Mouse (Mus musculus): ENCODE data around the gene 1700037C18Rik.

Gene 1700037C18Rik

DNA sequence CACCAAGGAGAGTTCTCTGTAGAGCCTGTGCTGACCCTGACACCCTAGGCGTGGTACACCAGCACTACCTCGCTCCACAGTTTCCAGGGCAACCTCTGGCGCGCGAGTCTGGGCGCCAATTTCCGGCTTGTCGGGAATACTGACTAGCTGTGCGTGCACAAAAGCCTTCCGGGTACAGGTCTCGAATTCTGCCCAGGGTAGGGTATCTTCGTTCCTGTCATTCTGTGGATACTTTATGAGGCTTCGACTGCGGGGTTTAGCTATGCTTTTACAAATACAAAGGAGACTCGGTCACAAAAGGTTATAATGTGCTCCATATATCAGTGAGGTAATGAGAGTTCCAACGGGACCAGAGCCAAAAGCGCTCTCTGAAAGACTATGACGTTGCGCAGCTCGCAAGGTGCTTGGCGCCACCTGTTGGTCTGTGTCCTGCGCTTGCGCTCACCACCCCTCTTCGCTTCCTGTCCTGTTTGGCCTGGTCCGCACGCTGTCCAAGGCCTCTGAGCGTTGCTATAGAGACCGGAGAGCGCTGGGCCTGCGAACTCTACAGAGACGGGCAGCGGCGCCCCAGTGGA, at the start of gene 1700037C18Rik, which contains the start of gene Cluap1:
TSS of gene 1700037C18Rik (minus strand) at position 153 of the 575 bp plus-strand sequence.
TSS of gene Cluap1 (plus strand) at position 265 of the 575 bp plus-strand sequence.
- peak; percentile 87 for DNase-seq (ENCODE audit: low spot score)

GRCm38 (mm10) chr16:3956369-3956768, 47.9 kb upstream of the 1700037C18Rik start:
- peak; percentile 9 for DNase-seq (ENCODE audit: low spot score)

DNA sequence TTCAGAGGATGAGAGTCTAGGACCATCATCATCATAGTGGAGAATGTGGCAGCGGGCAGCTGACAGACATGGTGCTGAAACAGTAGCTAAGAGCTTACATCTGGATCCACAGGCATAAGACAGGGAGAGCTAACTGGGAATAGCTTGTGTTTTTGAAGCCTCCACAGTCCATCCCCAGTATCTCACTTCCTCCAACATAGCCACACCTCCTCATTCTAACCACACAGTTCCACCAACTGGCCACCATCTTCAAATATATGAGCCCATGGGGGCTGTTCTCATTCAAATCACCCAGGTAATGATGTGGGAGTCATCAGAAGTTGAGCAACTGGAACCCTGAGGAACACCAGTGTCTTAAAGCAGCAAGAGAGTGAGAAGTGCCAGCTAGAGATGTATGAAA, 42.7 kb upstream of the 1700037C18Rik start:
- no peak for DNase-seq (ENCODE audit: low spot score)

- no peak for DNase-seq (ENCODE audit: low spot score)
Measured at GRCm38 (mm10) chr16:3934701-3935100, 26.2 kb upstream of the 1700037C18Rik start.

DNA sequence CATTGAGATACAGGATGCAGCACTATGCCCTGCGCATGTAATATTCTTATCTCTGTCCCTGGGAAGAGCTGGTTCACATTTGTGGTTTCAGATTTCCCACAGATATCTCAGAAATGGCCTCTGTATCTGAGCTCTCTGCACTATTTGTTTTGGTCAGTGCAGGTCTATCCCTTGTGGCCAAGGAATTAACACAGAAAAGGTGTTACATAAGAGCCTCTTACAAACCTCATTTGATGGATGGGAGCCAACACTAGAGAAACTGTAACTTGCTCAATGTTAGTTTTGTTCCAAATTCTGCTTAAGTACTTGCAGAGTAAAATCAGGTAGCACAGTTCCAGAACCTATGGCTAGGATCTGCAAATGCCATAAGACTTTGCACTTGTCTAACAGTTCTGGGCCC, 25.6 kb upstream of the 1700037C18Rik start:
- no peak for DNase-seq (ENCODE audit: low spot score)

- no peak for DNase-seq (ENCODE audit: low spot score)
Measured at GRCm38 (mm10) chr16:3933536-3933935, 25.0 kb upstream of the 1700037C18Rik start.

DNA sequence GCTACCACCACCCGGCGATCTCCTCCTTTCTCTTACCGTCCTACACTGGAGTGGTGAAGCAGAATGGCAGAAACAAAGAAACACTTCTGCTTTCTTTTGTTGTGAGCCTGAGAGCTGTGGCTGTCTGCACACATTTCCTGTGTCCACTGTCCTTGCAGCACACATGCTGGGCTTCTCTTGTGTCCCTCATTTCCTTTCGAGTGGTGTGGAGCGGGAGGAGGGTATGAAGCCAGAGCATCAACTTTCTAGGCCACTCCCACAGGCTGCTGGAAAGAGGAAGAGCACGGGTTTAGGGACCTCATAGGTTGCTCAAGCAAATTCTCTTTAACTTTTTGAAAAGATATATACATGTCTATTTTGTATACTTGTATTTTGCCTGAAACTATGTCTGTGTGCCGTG, 20.7 kb upstream of the 1700037C18Rik start:
- no peak for DNase-seq (ENCODE audit: low spot score)

DNA sequence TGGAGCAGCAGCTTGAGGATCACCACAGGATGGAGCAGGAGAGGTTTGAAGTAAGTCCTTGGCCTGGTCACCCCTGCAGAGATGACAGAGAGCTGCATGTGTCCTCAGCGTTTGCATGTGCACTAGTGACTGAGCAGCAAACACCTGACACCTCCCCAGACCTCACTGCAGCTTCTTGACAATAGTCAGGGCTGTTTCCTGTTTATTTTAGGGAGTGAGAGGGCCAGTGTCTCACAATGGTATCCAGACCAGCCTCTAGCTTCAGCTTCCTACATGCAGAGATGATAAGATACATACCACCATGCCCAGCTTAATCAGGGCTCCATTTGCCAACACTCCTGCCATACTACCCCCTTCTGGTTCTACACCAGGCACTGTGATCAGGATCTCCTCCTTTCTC, 20.1 kb upstream of the 1700037C18Rik start:
- no peak for DNase-seq (ENCODE audit: low spot score)

DNA sequence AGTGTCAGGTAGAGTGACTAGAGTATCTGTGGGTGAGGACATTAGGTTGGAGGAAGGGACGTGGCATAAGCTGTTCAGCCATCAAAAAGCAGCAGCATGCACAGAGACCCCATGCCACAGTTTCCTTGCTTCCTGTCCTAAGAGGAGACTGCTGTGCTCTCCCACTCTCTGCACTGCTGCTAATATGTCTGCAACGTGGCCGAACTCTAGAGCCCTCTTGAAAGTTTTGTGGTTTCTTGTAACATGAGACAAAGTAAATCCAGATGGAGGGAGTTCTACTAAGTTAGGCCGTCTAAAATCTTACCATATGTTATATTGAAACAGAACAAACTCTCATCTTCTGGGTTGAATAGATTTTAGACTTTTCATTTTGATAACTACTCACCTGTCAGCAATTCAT, 15.5 kb upstream of the 1700037C18Rik start:
- DNase-seq (ENCODE audit: low spot score), result no peak

DNA sequence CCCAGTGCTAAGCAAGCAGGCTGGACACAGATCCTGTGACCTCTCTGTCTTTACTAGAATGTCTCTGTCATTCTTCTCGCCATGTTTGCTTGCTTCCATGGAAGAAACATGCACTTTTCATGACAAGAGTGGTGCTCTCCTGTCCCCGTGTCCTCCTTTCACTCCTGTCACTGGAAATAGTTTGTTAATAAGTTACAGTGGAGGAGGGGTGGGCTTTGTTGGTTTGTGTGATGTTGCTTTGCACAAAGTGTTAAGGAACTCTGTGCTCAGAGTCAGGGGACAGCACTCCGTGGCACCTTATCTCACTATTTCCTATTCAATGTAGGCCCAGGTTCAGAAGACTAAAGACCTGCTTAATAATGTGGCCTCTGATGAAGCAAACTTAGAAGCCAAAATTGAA, 15.0 kb upstream of the 1700037C18Rik start:
- no peak for DNase-seq (ENCODE audit: low spot score)

GRCm38 (mm10) chr16:3920756-3921155, 12.3 kb upstream of the 1700037C18Rik start:
- no peak for DNase-seq (ENCODE audit: low spot score)

DNA sequence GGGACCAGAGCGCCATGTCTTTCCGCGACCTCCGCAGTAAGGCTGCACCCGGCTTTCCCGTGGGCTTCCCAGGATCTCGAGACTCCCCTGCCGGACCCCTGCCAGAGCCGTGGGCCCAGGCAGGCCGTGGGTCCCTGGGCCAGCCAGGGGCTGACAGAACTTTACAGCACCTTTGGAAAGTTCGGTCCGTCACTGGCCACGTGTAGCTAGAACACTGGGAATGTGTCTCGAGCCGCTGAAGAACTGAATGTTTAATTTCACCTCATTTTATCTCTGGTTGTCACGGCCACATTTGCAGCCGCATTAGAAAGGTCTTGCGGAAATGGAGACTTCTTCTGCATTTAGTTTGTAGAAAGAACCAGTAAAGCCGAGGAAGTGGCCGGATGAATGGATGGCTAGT, 629 bp upstream of the 1700037C18Rik start:
- DNase-seq (ENCODE audit: low spot score), result no peak

DNA sequence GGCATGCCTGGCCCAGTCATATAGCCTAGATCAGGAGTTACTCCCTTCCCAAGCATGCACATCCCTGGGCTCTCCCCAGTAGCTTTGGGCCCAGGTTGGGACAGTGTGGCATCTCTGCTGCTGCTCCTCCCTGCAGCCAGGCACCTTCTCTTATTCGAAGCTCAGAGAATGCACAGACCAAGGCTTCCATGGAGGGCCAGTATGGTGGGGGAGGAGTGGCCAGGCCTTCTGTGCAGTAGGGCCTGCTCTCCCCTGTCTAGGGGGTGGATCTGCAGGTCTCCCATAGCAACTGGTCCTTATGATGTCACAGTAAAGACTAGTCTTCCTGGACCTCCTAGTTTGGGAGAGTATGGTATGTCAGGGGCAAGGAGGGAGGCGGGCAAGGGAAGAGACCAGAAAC, 1.0 kb downstream of the 1700037C18Rik start:
- DNase-seq (ENCODE audit: low spot score), result no peak

DNA sequence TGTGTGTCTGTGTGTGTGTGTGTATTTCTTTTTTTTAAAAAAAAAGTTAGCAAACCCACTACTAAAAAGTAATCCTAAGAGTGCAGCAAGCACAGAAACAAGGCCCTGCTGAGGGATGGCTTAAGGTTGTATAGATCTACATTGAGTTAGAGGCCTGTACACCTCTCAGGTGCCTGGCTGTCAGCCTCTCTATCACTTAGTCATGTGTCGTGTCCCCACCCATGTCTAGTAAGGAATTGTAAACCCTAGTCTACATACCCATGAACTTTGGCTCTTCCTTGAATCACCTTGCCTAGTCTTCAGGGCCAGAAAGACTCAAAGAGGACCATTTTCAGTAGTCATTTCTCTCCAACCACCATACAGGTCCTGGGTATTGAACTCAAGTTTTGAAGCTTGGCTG, 11.9 kb downstream of the 1700037C18Rik start:
- DNase-seq (ENCODE audit: low spot score), result no peak

- no peak for DNase-seq (ENCODE audit: low spot score)
Measured at GRCm38 (mm10) chr16:3896046-3896445, 12.4 kb downstream of the 1700037C18Rik start.

DNA sequence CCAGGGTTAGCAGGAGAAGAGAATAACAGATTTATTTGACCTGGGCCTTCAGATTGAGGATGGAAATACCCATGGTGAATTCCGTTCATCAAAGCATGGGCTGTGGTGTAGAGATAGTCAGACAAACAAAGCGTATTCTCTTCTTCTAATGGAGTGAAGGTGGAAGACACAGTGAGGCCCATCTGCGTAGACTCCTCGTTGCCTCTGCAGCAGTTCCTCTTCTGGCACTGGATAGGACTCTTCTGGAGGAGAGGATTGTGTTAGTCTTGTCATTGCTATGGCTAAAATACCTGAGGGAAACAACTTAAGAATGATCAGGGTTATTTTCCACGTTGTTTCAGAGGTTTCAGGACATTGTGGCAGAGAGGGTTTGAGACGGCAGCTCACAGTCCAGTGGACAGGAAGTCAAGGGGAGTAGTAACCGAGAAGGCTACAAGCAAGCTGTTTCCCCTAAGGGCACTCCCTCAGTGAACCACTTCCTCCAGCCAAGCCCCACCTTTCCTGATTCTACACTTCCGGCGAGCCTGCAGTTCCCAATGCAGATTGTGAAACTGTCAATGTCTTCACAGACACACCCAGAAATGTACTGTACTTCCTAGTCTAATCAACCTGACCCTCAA, 13.2 kb downstream of the 1700037C18Rik start:
- peak; percentile 14 for DNase-seq (ENCODE audit: low spot score)

GRCm38 (mm10) chr16:3893739-3894138, 14.8 kb downstream of the 1700037C18Rik start:
- no peak for DNase-seq (ENCODE audit: low spot score)

GRCm38 (mm10) chr16:3891621-3892295, 16.7 kb downstream of the 1700037C18Rik start:
- DNase-seq (ENCODE audit: low spot score), result no peak

- DNase-seq (ENCODE audit: low spot score), result no peak
Measured at GRCm38 (mm10) chr16:3885065-3885670, 23.3 kb downstream of the 1700037C18Rik start.

GRCm38 (mm10) chr16:3884201-3885064, 24.1 kb downstream of the 1700037C18Rik start, which contains the start of the genes Zfp597 and Gm20695:
Zfp597 (minus strand) TSS chr16:3884561.
Gm20695 (plus strand) TSS chr16:3884648.
- peak; percentile 94 for DNase-seq (ENCODE audit: low spot score)

DNA sequence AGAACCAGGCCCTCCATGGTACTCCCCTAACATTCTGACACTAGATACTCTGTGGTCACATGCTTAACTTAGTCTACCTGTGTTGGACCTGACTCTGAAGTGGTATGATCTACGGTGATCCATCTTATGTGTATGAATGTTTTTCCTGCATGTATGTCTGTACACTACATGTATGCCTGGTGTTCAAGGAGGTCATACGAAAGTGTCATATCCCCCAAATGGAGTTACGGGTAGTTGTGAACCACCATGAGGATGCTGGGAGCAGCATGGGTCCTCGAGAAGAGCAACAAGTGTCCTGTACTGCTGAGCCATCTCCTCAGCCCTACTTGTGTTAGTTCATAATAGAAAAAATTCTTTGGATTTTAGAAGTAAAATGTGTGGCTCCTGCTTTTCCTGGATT, 32.1 kb downstream of the 1700037C18Rik start:
- DNase-seq (ENCODE audit: low spot score), result no peak

All from urinary bladder, postnatal 25 days (tissue).